Mouse (Mus musculus) heart, embryonic 11.5 days (tissue): Measurements from ENCODE around the gene Gprin1. TPM values are rescaled to one million over a fixed set of nuclear protein-coding genes. Genes with fewer than 3 reads are reported as not detected.

ENCODE experiments used
- ATAC-seq: fragments of 200-750 bp; cut with Nextera tagmentation; replicated peaks from 2 replicates; pipeline ENCODE4 v1.8.0; 2017; ENCODE audit warnings: moderate library complexity; ENCODE audit not compliant: insufficient number of reproducible peaks, low FRiP score, low TSS enrichment
- H3K27ac ChIP-seq: fragments of 300-500 bp; sonication (generic); 2 replicates; pipeline ENCODE4 v1.5.1; 2014; ENCODE audit warnings: mild to moderate bottlenecking, low read depth, low read length
- H3K27me3 ChIP-seq: fragments of 300-500 bp; sonication (generic); 2 replicates; pipeline ENCODE4 v1.6.1; 2014; ENCODE audit warnings: mild to moderate bottlenecking, low read length, mixed read lengths; ENCODE audit not compliant: control insufficient read depth, insufficient read depth
- H3K36me3 ChIP-seq: fragments of 300-500 bp; sonication (generic); 2 replicates; pipeline ENCODE4 v1.6.1; 2014; ENCODE audit warnings: mild to moderate bottlenecking, low read length, moderate library complexity, mixed read lengths; ENCODE audit not compliant: control insufficient read depth, insufficient read depth
- H3K4me1 ChIP-seq: fragments of 300-500 bp; sonication (generic); 2 replicates; pipeline ENCODE4 v1.6.1; 2014; ENCODE audit warnings: low read length; ENCODE audit not compliant: control insufficient read depth, insufficient read depth
- H3K4me2 ChIP-seq: fragments of 300-500 bp; sonication (generic); 2 replicates; pipeline ENCODE4 v1.6.1; 2014; ENCODE audit warnings: mild to moderate bottlenecking, moderate library complexity
- H3K4me3 ChIP-seq: fragments of 300-500 bp; sonication (generic); 2 replicates; pipeline ENCODE4 v1.5.1; 2014; ENCODE audit warnings: low read depth, low read length
- H3K9ac ChIP-seq: fragments of 300-500 bp; sonication (generic); 2 replicates; pipeline ENCODE4 v1.6.1; 2014; ENCODE audit warnings: mild to moderate bottlenecking, low read depth, low read length, moderate library complexity
- H3K9me3 ChIP-seq: fragments of 300-500 bp; sonication (generic); replicated peaks from 2 replicates; pipeline ENCODE4 v1.6.1; 2016; ENCODE audit warnings: low read length; ENCODE audit not compliant: control insufficient read depth
- WGBS: fragments of 180-500 bp; shearing (Covaris S2); extraction: QIAGEN DNeasy Blood & Tissue Kit; methylation state at CpG from one replicate; pipeline ENCODE4 v1.1.7; 2014; ENCODE audit not compliant: insufficient replicate concordance; 5-methylcytosine and 5-hydroxymethylcytosine counted together
- polyA plus RNA-seq: library from polyadenylated mRNA; unstranded; fragments of >200 nt; fragmentation: Nextera tagmentation; extraction: Ambion mirVana; gene quantifications from 2 replicates; pipeline ENCODE4 v1.2.1, GENCODE M21; 2014

Gprin1 gene
- polyA plus RNA-seq, 1 experiment from 2014 or later: 0.13 TPM

GRCm38 (mm10) chr13:54757093-54757830 lies 7.6 kb upstream of the Gprin1 start:
- Histone ChIP-seq H3K9ac (no peak overlapping the region), H3K36me3 (no peaks in the 10 kb centered on the region), H3K4me3 (peak overlapping the region; percentile 37; the same call in 1 of the 2 replicates), H3K27me3 (peaks cover 48% of the 10 kb centered on the region), H3K27ac (no peak overlapping the region), H3K4me1 (peaks cover 8% of the 10 kb centered on the region; the same call in 1 of the 2 replicates), H3K4me2 (peak overlapping the region; percentile 66), H3K9me3 (no peaks in the 10 kb centered on the region)
- 44% methylated on average over 10 of the region's 10 CpGs for WGBS
- no peak for ATAC-seq

GRCm38 (mm10) chr13:54756156-54756712 lies 6.6 kb upstream of the Gprin1 start:
- ATAC-seq: no peak
- peaks cover 44% of the 10 kb centered on the region for H3K27me3 ChIP-seq

GRCm38 (mm10) chr13:54755201-54755830 lies 5.6 kb upstream of the Gprin1 start:
- Histone ChIP-seq H3K4me2 (no peak overlapping the region), H3K4me1 (peaks cover 8% of the 10 kb centered on the region; the same call in 1 of the 2 replicates), H3K27ac (no peak overlapping the region), H3K9me3 (no peaks in the 10 kb centered on the region), H3K27me3 (peaks cover 40% of the 10 kb centered on the region), H3K4me3 (no peak overlapping the region), H3K36me3 (no peaks in the 10 kb centered on the region), H3K9ac (no peak overlapping the region)
- WGBS: 8% methylated on average over 9 of the region's 9 CpGs
- no peak for ATAC-seq

More at GRCm38 (mm10) chr13:54756156-54756712, 6.6 kb upstream of the Gprin1 start:
- Histone ChIP-seq H3K9ac (no peak overlapping the region), H3K4me3 (no peak overlapping the region), H3K4me2 (no peak overlapping the region), H3K36me3 (no peaks in the 10 kb centered on the region), H3K9me3 (no peaks in the 10 kb centered on the region), H3K27ac (no peak overlapping the region), H3K4me1 (peaks cover 8% of the 10 kb centered on the region; the same call in 1 of the 2 replicates)
- 80% methylated on average over 8 of the region's 8 CpGs for WGBS

- Histone ChIP-seq H3K4me2 (no peak overlapping the region), H3K27me3 (peaks cover 40% of the 10 kb centered on the region), H3K9me3 (no peaks in the 10 kb centered on the region), H3K36me3 (no peaks in the 10 kb centered on the region), H3K4me3 (no peak overlapping the region), H3K9ac (no peak overlapping the region), H3K27ac (no peak overlapping the region), H3K4me1 (peaks cover 12% of the 10 kb centered on the region; the same call in 1 of the 2 replicates)
- WGBS: 30% methylated on average over 12 of the region's 12 CpGs
- ATAC-seq: no peak
Observed at GRCm38 (mm10) chr13:54754169-54755080, 4.8 kb upstream of the Gprin1 start.

GRCm38 (mm10) chr13:54753733-54754132 lies 4.1 kb upstream of the Gprin1 start:
- Histone ChIP-seq H3K9ac (no peak overlapping the region), H3K4me3 (no peak overlapping the region), H3K4me2 (no peak overlapping the region), H3K4me1 (peaks cover 13% of the 10 kb centered on the region; the same call in 1 of the 2 replicates), H3K27ac (no peak overlapping the region), H3K27me3 (peaks cover 40% of the 10 kb centered on the region), H3K9me3 (no peaks in the 10 kb centered on the region), H3K36me3 (no peaks in the 10 kb centered on the region)
- no peak for ATAC-seq
- WGBS: 59% methylated on average over 6 of the region's 6 CpGs

GRCm38 (mm10) chr13:54752656-54753055 lies 3.0 kb upstream of the Gprin1 start:
- Histone ChIP-seq H3K36me3 (no peaks in the 10 kb centered on the region), H3K4me1 (peaks cover 6% of the 10 kb centered on the region; the same call in 1 of the 2 replicates), H3K4me2 (no peak overlapping the region), H3K9me3 (no peaks in the 10 kb centered on the region), H3K4me3 (no peak overlapping the region), H3K27me3 (peaks cover 43% of the 10 kb centered on the region), H3K27ac (no peak overlapping the region), H3K9ac (no peak overlapping the region)
- ATAC-seq: no peak
- 62% methylated on average over 10 of the region's 10 CpGs for WGBS

- H3K4me3 ChIP-seq: no peak overlapping the region
- peaks cover 48% of the 10 kb centered on the region for H3K27me3 ChIP-seq
- peaks cover 6% of the 10 kb centered on the region; the same call in 1 of the 2 replicates for H3K4me1 ChIP-seq
- no peak overlapping the region for H3K9ac ChIP-seq
- no peaks in the 10 kb centered on the region for H3K36me3 ChIP-seq
- no peak overlapping the region for H3K4me2 ChIP-seq
- H3K9me3 ChIP-seq: no peaks in the 10 kb centered on the region
- ATAC-seq: no peak
- H3K27ac ChIP-seq: no peak overlapping the region
- 2% methylated on average over 8 of the region's 8 CpGs for WGBS
Observed at GRCm38 (mm10) chr13:54750699-54751098, 1.0 kb upstream of the Gprin1 start.
